Mouse (Mus musculus) layer of hippocampus, postnatal 10 days (tissue): ENCODE results near the gene Il10. TPM values are rescaled to one million over a fixed set of nuclear protein-coding genes. Genes with fewer than 3 reads are reported as not detected.

Experiments used
- DNase-seq, 2 experiments: peaks; one replicate each; pipeline ENCODE4 v3.0.0; 2021; ENCODE audit warnings: low spot score in 2 of 2
- total RNA-seq, 2 experiments: library from RNA; stranded (reverse); gene quantifications; 2 replicates each; pipeline ENCODE4 v1.2.3; 2021

Il10 gene
- total RNA-seq, 2 experiments from 2014 or later, result not detected

DNA sequence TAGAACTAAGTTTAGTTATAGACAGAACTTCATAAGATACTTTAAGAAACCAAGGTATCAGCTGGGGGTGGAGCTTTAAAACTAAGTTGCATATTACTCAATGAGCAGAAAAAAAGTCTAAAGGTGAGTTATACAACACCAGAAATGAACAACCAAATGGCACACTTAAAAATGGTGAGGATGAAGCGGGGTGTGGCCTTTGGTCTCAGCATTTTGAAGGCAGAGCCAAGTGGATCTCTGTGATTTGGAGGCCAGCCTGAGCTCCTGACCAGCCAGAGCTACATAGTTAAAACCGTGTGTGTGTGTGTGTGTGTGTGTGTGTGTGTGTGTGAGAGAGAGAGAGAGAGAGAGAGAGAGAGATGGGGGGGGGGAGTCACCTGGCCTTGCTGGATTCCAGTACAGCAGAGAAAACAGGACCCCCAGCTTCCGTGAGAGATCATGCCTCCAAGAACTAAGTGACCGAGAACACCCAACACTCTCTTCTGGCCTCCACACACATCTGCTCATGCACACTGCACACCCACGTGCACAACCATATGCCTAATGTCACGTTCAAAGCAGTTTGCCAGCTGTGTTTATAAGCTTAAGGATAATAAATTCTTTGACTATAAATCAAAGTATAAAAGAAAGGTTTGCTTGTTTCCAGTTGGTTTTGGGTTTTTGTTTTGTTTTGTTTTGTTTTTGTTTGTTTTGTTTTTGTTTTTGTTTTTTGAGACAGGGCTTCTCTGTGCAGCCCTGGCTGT, 28.6 kb downstream of the Il10 start:
- no peak for DNase-seq

DNA sequence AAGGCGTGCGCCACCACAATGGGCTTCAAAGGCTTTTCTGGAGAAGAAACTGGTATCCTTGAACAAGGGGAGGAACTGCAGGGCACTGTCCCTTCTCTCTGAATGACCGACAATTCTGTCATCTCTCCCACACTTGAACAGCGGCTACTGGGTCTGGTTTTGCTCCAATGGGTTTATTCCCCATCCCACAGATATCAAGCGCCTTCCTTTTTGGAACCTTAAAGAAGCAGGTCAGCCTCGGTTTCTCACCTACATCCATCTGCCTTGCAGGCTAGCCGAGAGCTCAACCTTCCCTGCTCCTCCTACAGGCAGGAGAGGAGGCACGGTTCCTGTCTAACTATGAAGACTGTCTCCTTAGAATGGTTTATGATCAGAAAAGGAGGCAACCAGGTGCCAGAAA, 29.3 kb downstream of the Il10 start:
- no peak for DNase-seq

DNA sequence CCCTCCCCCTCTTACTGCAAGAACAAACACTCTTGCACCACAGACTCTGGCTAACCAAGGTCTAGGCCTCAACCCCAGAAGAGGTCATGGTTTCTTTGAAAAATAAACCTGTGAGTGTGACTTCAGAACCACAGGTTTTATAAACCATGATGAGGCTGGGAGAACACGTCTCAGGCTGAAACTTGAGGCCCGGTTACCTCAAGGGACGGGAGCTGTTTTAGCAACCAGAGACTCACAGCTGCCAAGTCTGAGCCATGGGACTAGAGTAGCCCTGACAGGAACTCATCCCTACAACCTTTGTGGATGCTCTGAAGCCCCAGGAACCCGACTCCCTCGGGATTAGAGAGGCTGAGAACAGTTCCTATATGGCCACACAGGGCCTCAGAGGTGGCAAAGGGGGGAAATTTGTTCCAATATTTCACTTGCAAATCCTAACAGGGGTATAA, 29.7 kb downstream of the Il10 start:
- DNase-seq, result no peak

DNA sequence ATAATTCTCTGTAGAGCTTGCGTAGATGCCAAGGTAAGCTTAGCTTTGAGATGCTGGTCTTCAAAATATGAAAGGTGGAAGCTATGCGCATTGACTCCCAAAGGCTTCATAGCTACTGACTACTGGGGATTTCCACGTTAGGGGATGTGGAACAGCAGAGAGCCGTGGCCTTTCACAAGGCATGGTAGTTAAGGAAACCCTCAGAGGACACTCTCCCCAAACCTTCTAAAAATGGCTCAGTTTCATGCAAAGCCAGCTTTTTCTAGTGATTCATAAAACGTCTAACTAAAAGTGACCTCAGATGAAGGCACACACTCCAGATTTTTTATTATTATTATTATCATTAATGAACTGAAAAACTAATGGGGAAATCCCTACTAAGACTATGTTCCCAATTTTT, 30.4 kb downstream of the Il10 start:
- no peak for DNase-seq

DNA sequence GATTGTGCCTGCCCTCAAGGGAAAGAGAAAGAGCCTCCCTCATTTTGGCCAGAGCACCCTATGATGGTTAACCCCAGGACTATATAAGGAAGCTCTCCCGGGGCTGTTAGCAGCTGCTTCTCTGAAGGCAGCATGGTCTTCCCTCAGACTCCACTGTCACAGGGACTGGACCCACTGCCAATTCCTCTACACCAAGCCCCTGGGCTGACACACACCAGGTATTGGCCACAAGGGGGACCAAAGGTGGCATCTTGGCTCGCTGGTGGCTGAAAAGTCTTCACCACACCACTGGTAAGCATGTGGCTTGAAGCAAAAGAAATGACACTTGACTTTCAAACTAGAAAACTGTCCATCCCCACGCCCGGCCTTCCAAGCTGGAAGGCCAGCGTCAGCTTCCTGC, 31.0 kb downstream of the Il10 start:
- no peak for DNase-seq

DNA sequence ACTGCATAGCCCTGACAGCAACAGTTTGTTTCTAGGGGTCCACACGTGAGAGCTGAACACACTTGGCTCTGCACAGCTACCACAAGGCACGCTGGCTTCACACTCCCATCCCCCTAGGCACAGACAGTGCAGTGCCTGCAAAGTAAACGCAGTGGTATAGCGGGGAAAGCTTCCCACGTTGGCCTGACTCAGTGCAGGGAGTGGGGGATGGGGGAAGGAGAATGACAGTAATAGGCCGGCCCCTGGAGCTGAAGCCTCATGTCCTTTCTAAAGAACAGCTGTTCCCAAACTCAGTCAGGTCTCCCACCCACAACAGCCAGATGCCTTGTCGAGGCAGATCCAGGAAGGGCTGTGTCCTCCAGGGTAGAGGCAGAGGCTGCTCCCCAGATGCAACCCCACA, 31.4 kb downstream of the Il10 start:
- DNase-seq, result no peak

DNA sequence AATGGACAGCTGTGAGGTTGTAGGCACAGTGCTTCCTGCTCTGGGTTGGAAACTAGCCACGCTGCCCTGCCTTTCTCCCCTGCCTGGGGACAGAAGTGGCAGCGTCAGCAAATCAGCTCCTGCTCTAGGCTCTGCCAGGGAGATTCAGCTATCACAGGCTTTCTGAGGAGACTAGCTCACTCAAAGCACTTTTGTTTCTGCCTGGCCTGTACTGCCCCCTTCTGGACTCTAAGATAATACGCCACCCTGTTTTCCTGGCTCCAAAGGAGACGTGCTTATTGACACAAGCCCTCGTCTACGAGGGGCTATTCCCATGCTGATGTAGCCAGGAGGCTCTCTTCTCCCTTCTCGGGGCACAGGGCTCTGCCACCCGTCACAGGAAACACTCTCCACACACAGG, 33.6 kb downstream of the Il10 start:
- DNase-seq, result peak; percentile 73 to 78

DNA sequence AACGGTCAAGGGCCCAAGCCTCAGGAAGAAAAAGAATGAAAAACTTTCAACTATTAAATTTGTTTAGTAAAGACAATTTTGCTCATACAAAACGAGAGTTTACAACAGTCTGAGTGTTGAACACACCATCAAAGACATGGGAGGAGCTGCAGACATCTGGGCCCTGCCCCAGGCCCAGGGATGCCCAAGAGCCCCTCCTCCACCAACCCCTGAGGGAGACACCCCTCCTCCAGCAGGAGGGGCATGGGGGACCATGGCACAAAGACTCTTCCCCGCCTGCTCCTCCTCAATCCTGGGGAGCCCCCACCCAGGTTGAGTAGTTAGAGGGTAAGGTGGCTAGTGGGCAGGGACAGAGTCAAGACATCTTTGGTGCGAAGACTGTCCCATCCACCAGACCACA, 34.0 kb downstream of the Il10 start:
- no peak for DNase-seq

DNA sequence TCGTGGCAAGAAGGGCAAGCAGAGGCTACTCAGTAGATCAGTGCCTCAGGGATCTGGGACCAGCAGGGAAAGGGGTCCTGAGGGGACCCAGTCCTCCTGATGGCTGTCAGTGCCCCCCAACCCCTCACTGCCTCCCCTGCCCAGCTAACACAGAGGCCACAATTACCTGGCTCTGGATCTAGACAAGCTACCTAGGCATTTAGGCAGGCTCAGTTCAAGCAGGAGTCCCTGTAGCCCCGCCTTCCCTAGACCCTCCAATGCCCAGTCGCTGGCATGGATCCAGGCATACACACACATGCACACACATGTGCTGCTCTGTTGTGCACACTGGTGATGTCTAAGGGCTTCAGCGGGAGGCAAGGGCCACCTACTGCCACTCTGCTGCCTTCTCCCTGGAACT, 34.6 kb downstream of the Il10 start:
- DNase-seq, result no peak

DNA sequence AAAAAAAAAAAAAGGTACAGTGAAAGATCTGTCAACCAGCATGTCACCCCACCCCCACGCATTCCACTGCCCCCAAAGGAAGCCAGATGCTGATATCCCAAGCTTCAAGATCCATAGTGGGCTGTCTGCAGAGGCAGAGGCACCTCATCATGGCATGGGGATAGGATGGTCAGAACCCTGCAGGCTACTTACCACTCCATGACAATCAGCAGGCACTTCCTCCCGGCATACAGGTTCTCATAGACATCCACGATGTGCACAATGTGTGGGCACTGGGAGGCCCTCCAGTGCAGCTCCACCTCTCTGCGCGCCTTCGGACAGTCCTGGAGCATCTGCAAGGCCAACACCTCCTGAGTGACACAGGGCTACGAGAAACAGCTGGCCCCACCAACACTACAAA, 38.8 kb downstream of the Il10 start:
- no peak for DNase-seq

DNA sequence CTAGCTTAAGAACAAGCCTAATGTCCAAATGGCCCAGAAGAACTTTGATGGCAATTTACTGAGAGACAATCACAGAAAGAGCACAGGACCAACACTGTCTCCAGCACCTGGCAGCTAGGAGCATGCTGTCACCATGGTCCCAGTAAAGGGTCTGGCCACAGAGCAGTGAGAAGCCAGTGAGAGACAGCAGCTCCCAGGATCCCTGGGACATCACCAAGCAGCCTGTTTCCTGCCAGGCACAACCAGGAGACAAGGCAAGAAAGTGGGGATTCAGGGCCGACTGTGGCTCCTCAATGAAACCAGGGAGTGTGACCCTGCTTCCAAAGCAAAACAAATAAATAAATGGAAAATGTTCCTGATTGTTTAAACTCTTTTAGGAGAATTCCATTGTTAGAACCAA, 39.8 kb downstream of the Il10 start:
- DNase-seq, result no peak

DNA sequence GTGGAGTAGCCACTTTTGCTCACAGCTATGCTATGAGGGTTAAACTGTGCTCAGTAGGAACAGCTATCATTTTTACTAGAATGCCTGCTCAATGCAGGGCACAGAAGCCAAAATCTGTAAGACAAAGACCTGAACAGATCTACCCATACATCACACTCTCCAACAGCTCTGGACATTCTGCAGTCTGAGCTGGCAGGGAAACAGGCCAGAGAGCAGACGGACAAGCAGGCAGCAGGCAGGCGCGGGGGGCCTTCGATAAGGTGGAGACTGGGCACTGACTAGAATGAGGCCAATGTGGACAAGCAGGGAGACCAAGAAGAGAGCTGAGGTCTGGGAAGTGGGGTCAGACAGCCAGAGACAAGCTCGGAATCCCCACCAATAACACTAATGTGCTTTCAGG, 40.2 kb downstream of the Il10 start:
- no peak for DNase-seq

DNA sequence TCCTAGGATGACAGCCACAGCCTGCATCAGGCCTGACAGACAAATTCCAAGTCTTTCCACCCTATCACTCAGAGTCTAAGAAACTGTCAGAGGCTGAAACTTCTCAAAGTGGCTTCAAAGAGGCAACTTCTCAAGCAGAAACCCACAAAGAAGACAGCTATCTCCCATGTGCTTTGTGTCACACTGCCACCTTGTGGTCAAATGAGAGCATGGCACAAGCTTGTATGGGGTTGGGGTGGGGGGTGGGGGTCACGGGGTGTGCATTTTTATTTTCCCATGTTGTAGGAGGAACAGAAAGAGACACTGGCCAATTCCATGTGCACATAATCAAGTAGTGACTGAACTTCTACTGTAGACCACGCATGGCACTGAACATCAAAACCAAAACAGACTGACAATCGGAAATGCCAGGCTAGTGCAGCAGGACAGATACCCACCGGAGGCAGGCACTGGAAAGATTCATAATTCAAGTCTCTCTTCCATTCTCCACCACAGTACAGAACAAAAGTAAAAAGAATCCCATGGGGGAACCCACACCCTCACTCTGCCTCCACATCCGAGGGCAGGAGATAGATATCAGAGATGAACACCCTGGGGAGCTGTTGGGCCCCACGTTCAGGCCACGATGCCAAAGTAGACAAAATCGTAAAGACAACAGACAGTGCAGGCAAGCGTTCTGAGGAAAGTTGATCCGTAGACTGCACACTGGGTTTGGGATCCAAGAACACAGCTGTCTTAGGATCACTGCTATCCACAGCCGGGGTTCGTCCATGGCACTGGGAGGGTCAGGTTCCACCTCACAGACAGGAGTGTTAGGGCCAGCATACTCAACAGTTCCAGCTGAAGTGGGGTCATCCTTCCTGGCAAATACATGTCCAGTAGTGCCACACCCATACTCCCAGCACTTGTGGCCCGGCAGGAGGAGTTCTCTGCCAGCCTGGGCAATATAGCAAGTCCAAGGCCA, 40.9 kb downstream of the Il10 start:
- peak; percentile 57 to 65 for DNase-seq

DNA sequence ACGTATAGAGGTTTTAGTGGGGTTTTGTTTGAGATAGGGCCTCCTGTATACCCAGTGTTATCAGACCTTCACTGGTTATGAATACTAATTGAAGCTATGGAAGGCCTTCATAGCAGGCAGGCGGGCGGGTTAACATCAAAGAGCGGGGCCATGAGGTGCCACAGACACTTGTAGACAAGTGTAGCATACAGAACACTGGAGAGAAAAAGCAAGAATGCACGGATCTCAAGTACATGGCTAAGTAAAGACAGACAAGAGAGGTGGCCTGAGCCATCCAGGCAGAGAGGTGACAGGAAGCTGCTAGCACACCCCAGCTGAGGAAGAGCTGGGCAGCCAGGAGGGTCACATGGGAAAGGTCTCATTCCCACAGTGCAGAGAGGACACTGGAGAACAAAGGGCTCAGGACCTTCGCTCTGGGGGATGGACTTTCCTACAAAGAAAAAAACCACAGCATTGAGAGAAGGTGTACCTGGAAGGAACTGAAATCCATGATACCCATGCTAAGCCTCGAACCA, 42.2 kb downstream of the Il10 start:
- no peak for DNase-seq

DNA sequence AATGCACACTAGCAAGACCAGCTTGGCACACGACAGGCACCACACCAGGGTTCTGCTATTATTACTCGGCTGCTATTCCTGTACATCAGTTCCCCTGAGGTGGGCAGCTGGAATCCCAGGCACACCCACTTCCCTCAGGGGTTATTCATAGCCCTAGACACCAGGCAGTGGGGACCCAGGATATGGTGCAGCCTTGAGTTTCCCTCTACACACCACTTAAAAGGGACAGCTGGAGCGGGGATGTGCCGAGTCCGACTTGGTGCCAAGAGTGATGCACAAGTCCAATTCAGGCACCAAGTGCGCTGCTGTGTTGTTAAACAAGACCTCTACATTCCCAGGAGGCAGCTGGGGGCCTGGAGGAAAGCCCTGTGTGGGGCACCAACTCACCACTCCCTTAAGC, 43.2 kb downstream of the Il10 start:
- DNase-seq, result no peak

DNA sequence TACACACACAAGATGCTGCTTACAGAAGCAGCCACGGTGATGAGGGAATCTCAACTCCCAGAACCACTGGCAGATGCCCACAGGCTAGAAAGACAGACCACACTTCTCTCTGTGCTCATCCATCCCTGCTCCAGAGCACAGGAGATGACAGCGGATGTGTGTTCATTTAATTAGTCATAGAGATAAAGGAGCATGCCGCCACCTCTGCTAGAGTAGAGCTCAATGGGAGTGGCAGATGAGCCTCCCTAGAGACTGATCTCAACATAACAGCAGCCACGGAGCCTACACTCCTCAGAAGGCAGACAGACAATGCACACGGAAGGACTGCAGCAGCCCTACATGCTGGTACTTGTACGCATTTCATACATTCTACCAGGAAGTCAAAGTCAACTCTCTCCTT, 44.6 kb downstream of the Il10 start:
- no peak for DNase-seq

DNA sequence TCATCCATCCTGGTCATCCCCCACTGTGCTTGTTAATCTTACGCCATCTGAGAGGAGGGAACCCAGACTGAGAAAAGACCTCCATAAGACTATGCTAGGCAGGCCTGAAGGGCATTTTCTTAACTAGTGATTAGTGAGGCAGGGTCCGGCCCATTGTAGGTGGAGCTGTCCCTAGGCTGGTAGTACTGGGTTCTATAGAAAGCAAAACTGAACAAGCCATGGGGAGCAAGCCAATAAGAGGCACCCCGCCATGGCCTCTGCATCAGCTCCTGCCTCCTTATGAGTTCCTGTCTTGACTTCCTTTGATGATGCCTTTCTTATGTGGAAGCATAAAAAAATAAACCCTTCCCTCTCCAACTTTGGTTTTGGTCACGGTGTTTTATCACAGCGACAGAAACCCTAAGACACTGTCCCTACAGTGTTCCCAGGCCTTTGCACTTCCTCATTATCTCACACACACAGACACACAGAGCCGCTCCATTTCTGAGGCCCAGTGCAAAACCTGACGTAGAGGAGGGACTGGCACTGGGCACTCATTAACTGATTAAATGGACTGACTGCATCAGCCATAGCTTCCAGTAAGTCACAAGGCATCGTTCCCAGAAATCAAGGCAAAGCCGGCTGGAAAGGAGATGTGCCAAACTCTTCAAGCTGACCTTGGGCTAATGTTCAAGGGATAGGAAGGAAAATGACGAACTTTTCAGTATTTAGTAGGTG, 48.5 kb downstream of the Il10 start:
- DNase-seq, result no peak

DNA sequence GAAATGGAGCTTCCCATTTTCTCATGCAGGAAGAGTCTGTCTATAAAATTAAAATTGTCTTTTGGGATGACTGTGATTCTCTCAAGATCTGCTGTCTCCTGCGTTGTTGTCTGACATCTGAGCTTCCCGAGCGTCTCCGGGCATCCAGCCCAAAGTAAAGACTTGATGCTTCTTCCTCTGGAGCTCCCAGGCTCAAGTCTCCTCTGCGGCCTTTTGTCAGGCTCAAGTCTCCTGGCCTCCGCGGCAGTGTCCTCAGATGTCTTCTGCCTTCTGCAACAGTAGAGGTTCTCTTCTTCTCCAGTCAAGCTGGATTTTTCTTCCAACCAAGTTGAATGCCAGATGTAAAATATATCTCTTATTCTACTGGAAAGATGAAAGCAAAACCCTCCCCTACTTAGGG, 49.4 kb downstream of the Il10 start:
- no peak for DNase-seq

DNA sequence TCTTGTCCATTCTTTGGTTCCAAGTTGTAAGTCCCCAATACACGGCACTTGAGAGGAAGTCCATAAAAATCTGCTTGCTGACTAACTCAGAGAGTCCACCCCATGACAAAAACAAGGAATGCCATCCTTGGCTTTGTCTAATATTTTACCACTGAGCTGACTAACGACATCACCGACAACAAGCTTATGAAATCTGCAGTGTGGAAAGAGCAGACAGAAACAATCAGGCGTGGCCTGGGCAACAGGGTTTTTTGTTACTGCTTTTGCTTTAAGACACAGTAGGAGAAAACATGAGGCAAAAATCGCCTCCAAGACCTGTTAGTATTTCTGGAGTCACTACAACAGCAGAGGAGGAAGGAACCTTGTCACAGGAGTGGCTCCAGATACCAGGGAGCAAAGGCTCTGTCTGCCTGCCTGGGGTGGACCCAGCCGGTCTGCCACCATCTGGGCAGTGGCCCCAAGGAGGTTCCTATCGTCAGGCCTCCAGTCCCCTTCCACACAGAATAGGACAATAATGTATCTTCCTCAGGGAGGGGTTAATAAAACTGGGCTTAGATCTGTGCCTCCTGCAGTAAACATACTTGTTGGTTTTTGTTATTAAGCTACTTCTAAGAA, 52.8 kb downstream of the Il10 start:
- no peak for DNase-seq

DNA sequence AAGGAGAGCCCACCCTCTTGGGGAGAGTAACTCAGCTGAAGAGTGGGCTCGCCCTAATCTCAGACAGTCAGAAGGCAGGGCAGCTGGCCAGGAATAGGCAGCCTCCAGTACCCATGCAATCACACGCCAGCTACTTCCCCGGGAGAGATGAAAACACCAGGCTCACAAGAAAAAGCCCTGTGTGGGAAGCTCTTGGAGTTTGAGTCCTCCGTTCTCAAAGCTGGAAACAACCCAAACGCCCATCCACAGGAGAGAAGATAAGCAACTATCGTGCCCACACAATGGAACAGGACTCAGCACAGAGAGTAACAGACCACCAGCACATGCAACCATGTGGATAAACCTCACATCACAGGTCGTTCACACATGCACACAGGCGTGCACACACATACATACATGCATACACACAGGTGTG, 54.9 kb downstream of the Il10 start:
- peak in 1 of 2 experiments; percentile 54 for DNase-seq
